Mouse (Mus musculus) megakaryocyte, embryonic 14.5 days (primary cell): ENCODE data around the gene Kifc1.

ENCODE experiments used
- FLI1 ChIP-seq: IDR thresholded peaks from 2 replicates; pipeline ENCODE4 v1.6.1; 2012; ENCODE audit warnings: low read length, inconsistent platforms, mixed read lengths
- GATA1 ChIP-seq: IDR thresholded peaks from 3 replicates; pipeline ENCODE4 v1.6.1; 2012; ENCODE audit warnings: mixed read lengths, low read length, inconsistent platforms, borderline replicate concordance

- TF ChIP-seq GATA1: no peak
- no peak for TF ChIP-seq FLI1
Measured at GRCm38 (mm10) chr17:33926207-33926932, 35.9 kb upstream of the Kifc1 start.
